Mouse (Mus musculus) megakaryocyte, adult 5-6 weeks (primary cell): ENCODE data around the gene Fstl5. TPM values are rescaled to one million over a fixed set of nuclear protein-coding genes. Genes with fewer than 3 reads are reported as not detected.

Source experiments
- ATAC-seq: 2 replicates; pipeline ENCODE4 v1.8.0; 2016; ENCODE audit warnings: mild to moderate bottlenecking, inconsistent platforms; ENCODE audit not compliant: poor library complexity, severe bottlenecking
- total RNA-seq, 2 experiments: library from RNA; stranded (forward) in 1 of 2; stranded (reverse) in 1 of 2; fragments of 153-499, 151-499 nt in 1 of 2; fragments of 221-1000, 200-1000 nt in 1 of 2; gene quantifications; 2 replicates each; pipeline versions ENCODE4 v1.2.3 to v1.2.4; 2015 to 2017

The Fstl5 gene
- total RNA-seq (2015) (not detected in 2 replicates), total RNA-seq (2017) (not detected in 2 replicates)

GRCm38 (mm10) chr3:76074060-76074707 is at the start of gene Fstl5:
TSS of gene Fstl5 (plus strand) at chr3:76074270.
- ATAC-seq = 0 out of 2 replicates have a peak, but pooled peaks have one; percentile 38

- ATAC-seq = peak; percentile 72
Measured at GRCm38 (mm10) chr3:76025523-76025922, 48.5 kb upstream of the Fstl5 start.

GRCm38 (mm10) chr3:76051124-76051523 is 22.9 kb upstream of the Fstl5 start:
- ATAC-seq = no peak

- no peak for ATAC-seq
Measured at GRCm38 (mm10) chr3:76061996-76062395, 12.1 kb upstream of the Fstl5 start.

- ATAC-seq = peak; percentile 78
Measured at GRCm38 (mm10) chr3:76067920-76068319, 6.2 kb upstream of the Fstl5 start.

- ATAC-seq = no peak
Measured at GRCm38 (mm10) chr3:76072826-76073225, 1.2 kb upstream of the Fstl5 start.

GRCm38 (mm10) chr3:76140445-76140844 is 66.4 kb downstream of the Fstl5 start:
- no peak for ATAC-seq

GRCm38 (mm10) chr3:76147846-76148245 is 73.8 kb downstream of the Fstl5 start:
- no peak for ATAC-seq

- no peak for ATAC-seq
Measured at GRCm38 (mm10) chr3:76238834-76239233, 164.8 kb downstream of the Fstl5 start.

GRCm38 (mm10) chr3:76251385-76251784 is 177.3 kb downstream of the Fstl5 start:
- ATAC-seq = no peak

- no peak for ATAC-seq
Measured at GRCm38 (mm10) chr3:76292993-76293392, 218.9 kb downstream of the Fstl5 start.

GRCm38 (mm10) chr3:76294394-76294793 is 220.3 kb downstream of the Fstl5 start:
- ATAC-seq = no peak

- no peak for ATAC-seq
Measured at GRCm38 (mm10) chr3:76301026-76301773, 227.1 kb downstream of the Fstl5 start.

- peak; percentile 57 for ATAC-seq
Measured at GRCm38 (mm10) chr3:76316991-76317390, 242.9 kb downstream of the Fstl5 start.

- ATAC-seq = peak; percentile 73
Measured at GRCm38 (mm10) chr3:76319531-76319930, 245.5 kb downstream of the Fstl5 start.

GRCm38 (mm10) chr3:76322431-76322830 is 248.4 kb downstream of the Fstl5 start:
- no peak for ATAC-seq

GRCm38 (mm10) chr3:76336922-76337321 is 262.9 kb downstream of the Fstl5 start:
- no peak for ATAC-seq

- no peak for ATAC-seq
Measured at GRCm38 (mm10) chr3:76367000-76367399, 292.9 kb downstream of the Fstl5 start.

GRCm38 (mm10) chr3:76369910-76370309 is 295.8 kb downstream of the Fstl5 start:
- no peak for ATAC-seq

GRCm38 (mm10) chr3:76428775-76429372 is 354.8 kb downstream of the Fstl5 start:
- no peak for ATAC-seq

GRCm38 (mm10) chr3:76467229-76467874 is 393.3 kb downstream of the Fstl5 start:
- ATAC-seq = no peak
